Mouse (Mus musculus) bone marrow, adult 2 months (tissue): ENCODE measurements around the gene 4930550L24Rik. TPM values are rescaled to one million over a fixed set of nuclear protein-coding genes. Genes with fewer than 3 reads are reported as not detected.

ENCODE experiments used
- H3K27ac ChIP-seq: fragments of 200-500 bp; 2 replicates; pipeline ENCODE4 v1.5.1; 2012; ENCODE audit warnings: low read depth, mild to moderate bottlenecking, control low read depth, inconsistent platforms, low read length; ENCODE audit not compliant: control insufficient read depth, poor library complexity, insufficient read depth
- H3K4me1 ChIP-seq: fragments of 200-500 bp; 2 replicates; pipeline ENCODE4 v1.6.1; 2011; ENCODE audit warnings: low read length; ENCODE audit not compliant: control insufficient read depth, insufficient read depth
- H3K4me3 ChIP-seq: fragments of 200-500 bp; replicated peaks from 2 replicates; pipeline ENCODE3; 2011; ENCODE audit warnings: mild to moderate bottlenecking, low read depth, low read length, control low read depth; ENCODE audit not compliant: control insufficient read depth
- CTCF ChIP-seq: fragments of 200-500 bp; IDR thresholded peaks from 2 replicates; pipeline ENCODE4 v1.5.1; 2011; ENCODE audit warnings: low read length, control low read depth; ENCODE audit not compliant: control insufficient read depth, insufficient read depth
- POLR2A ChIP-seq: fragments of 200-500 bp; IDR thresholded peaks from 2 replicates; pipeline ENCODE4 v1.6.1; 2011; ENCODE audit warnings: low read depth, mild to moderate bottlenecking, control low read depth, low read length, borderline replicate concordance; ENCODE audit not compliant: control insufficient read depth
- whole genome bisulfite sequencing: fragments of 180-500 bp; shearing (Covaris S2); methylation state at CpG from one replicate; pipeline ENCODE4 v1.1.7; 2018; 5-methylcytosine and 5-hydroxymethylcytosine counted together
- polyA plus RNA-seq: library from polyadenylated mRNA; stranded (reverse); fragments of >200 nt; gene quantifications from 2 replicates; pipeline ENCODE4 v1.2.4, GENCODE M21; 2011; ENCODE audit warnings: low replicate concordance; ENCODE audit not compliant: missing spikeins, insufficient read depth, insufficient read length

4930550L24Rik gene
- polyA plus RNA-seq: not detected in 2 replicates

DNA sequence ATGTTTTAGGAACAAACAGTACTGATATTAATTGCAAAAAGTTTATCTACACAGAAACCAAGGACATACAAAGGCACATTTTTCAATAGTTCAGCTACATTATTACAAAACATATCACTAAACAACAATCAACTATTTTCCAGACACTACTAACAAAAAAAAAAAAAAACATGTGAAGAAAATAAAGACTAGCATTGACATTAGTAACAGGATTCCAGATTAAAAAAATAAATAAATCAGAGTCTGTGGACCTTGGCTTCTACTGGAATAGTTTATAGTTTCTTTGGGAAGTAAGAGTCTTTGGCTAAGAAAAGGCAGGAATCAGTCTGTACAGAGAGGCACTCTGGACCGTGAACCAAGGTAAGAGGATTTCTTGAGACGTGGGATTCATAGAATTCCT, at the start of gene 4930550L24Rik:
4930550L24Rik (plus strand) TSS at position 301 of the 400 bp plus-strand sequence.
- no peaks in the 10 kb centered on the region for H3K4me1 ChIP-seq
- 70% methylated on average over 2 of the region's 2 CpGs for WGBS
- H3K27ac ChIP-seq: no peak within 1 kb of the TSS
- no peak within 1 kb of the TSS for H3K4me3 ChIP-seq
- TF ChIP-seq CTCF (no peak), POLR2A (no peak)

- Histone ChIP-seq H3K27ac (no peak overlapping the region), H3K4me1 (no peaks in the 10 kb centered on the region), H3K4me3 (no peak overlapping the region)
- WGBS: 70% methylated on average over 1 of the region's 1 CpGs
- TF ChIP-seq CTCF (no peak), POLR2A (no peak)
Measured at GRCm38 (mm10) chrX:58900753-58901152, 8.4 kb upstream of the 4930550L24Rik start.

DNA sequence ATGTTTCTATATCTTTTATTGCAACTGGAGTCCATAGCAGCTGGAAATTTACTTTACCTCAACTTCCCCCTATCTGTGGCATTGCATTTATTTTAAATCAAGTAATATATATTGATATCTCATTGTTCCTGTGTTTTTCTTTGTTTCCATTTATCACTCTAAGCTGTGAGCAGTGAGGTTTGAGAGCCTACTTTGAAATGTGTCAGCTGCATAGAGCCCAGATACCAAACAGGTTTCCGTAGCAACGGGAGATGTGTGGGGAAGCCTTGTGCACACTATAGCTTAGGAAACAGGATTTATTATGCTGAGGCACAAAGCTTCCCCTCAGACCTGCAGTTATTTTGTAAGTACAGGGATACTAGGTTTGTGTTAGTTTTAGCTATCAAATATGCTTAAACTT, 58.8 kb downstream of the 4930550L24Rik start:
- WGBS: 92% methylated on average over 2 of the region's 2 CpGs
- TF ChIP-seq POLR2A (no peak), CTCF (no peak)
- no peak overlapping the region for H3K4me3 ChIP-seq
- H3K4me1 ChIP-seq: no peaks in the 10 kb centered on the region
- H3K27ac ChIP-seq: no peak overlapping the region
